Mouse (Mus musculus) liver, embryonic 16.5 days (tissue): ENCODE data around the gene Fgf4. TPM values are rescaled to one million over a fixed set of nuclear protein-coding genes. Genes with fewer than 3 reads are reported as not detected.

ENCODE experiments used
- ATAC-seq: fragments of 200-750 bp; cut with Nextera tagmentation; 2 replicates; pipeline ENCODE4 v1.8.0; 2017; ENCODE audit warnings: low read depth, mild to moderate bottlenecking, moderate number of reproducible peaks, moderate library complexity
- H3K27ac ChIP-seq: fragments of 300-500 bp; sonication (generic); 2 replicates; pipeline ENCODE4 v1.5.1; 2014; ENCODE audit warnings: mild to moderate bottlenecking, low read length
- H3K27me3 ChIP-seq: fragments of 300-500 bp; sonication (generic); 2 replicates; pipeline ENCODE4 v1.6.1; 2014; ENCODE audit warnings: low read depth, low read length, mixed read lengths; ENCODE audit not compliant: control insufficient read depth, insufficient read depth
- H3K36me3 ChIP-seq: fragments of 300-500 bp; sonication (generic); 2 replicates; pipeline ENCODE4 v1.6.1; 2014; ENCODE audit warnings: mild to moderate bottlenecking; ENCODE audit not compliant: control insufficient read depth, insufficient read depth
- H3K4me1 ChIP-seq: fragments of 300-500 bp; sonication (generic); 2 replicates; pipeline ENCODE4 v1.6.1; 2014; ENCODE audit warnings: low read depth, low read length, mixed read lengths; ENCODE audit not compliant: control insufficient read depth
- H3K4me2 ChIP-seq: fragments of 300-500 bp; sonication (generic); 2 replicates; pipeline ENCODE4 v1.6.1; 2014; ENCODE audit warnings: low read depth, low read length, mixed read lengths
- H3K4me3 ChIP-seq: fragments of 300-500 bp; sonication (generic); 2 replicates; pipeline ENCODE4 v1.5.1; 2014; ENCODE audit warnings: low read depth, mild to moderate bottlenecking, low read length
- H3K9ac ChIP-seq: fragments of 300-500 bp; sonication (generic); 2 replicates; pipeline ENCODE4 v1.6.1; 2014; ENCODE audit warnings: low read depth, low read length
- H3K9me3 ChIP-seq: fragments of 300-500 bp; sonication (generic); replicated peaks from 2 replicates; pipeline ENCODE4 v1.6.1; 2016; ENCODE audit warnings: low read length; ENCODE audit not compliant: control insufficient read depth
- WGBS: fragments of 180-500 bp; shearing (Covaris S2); extraction: QIAGEN DNeasy Blood & Tissue Kit; methylation state at CpG from one replicate; pipeline ENCODE4 v1.1.7; 2014; ENCODE audit not compliant: insufficient replicate concordance; 5-methylcytosine and 5-hydroxymethylcytosine counted together
- polyA plus RNA-seq: library from polyadenylated mRNA; unstranded; fragments of >200 nt; fragmentation: Nextera tagmentation; extraction: Ambion mirVana; gene quantifications from 2 replicates; pipeline ENCODE4 v1.2.1, GENCODE M21; 2015

Gene Fgf4
- polyA plus RNA-seq, 1 experiment from 2014 or later: not detected

DNA sequence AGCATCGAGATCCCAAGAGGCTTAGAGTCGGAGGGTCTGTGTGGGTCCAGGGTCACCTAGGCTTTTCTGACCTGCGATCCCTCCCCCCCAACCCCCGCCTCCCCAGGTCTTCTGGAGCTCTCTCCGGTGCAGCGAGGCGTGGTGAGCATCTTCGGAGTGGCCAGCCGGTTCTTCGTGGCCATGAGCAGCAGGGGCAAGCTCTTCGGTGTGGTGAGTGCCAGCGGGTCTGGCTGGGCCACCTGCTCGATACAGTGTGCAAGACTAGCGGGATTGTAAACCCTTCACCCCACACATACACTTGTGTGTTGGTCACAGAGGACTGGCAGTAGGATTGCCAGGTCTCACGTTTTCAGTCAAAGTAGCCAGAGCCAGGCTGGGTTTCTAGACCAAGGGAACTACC is 15.0 kb downstream of the Fgf4 start:
- H3K4me1 ChIP-seq: no peaks in the 10 kb centered on the region
- no peaks in the 10 kb centered on the region for H3K36me3 ChIP-seq
- no peak overlapping the region for H3K4me2 ChIP-seq
- no peak for ATAC-seq
- under 1% methylated on average over 15 of the region's 15 CpGs for WGBS
- H3K27ac ChIP-seq: no peak overlapping the region
- no peaks in the 10 kb centered on the region for H3K9me3 ChIP-seq
- no peak overlapping the region for H3K4me3 ChIP-seq
- H3K27me3 ChIP-seq: peaks cover 68% of the 10 kb centered on the region
- H3K9ac ChIP-seq: no peak overlapping the region

DNA sequence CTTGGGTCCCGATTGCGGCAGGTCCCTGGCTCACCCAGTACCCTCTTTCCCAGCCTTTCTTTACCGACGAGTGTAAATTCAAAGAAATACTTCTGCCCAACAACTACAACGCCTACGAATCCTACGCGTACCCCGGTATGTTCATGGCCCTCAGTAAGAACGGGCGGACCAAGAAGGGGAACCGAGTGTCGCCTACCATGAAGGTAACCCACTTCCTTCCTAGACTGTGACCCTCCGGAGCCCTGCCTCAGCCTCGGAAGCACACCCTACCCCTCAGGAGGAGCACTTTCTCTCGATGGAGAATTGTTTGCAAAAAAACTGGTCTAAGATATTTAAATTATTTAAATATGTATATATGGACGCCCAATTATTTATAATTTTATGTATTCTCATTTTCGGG is 15.5 kb downstream of the Fgf4 start:
- Histone ChIP-seq H3K9me3 (no peaks in the 10 kb centered on the region), H3K27ac (no peak overlapping the region), H3K4me2 (no peak overlapping the region), H3K36me3 (no peaks in the 10 kb centered on the region), H3K9ac (no peak overlapping the region), H3K4me3 (no peak overlapping the region), H3K27me3 (peaks cover 72% of the 10 kb centered on the region), H3K4me1 (no peaks in the 10 kb centered on the region)
- 2% methylated on average over 18 of the region's 18 CpGs for WGBS
- no peak for ATAC-seq

DNA sequence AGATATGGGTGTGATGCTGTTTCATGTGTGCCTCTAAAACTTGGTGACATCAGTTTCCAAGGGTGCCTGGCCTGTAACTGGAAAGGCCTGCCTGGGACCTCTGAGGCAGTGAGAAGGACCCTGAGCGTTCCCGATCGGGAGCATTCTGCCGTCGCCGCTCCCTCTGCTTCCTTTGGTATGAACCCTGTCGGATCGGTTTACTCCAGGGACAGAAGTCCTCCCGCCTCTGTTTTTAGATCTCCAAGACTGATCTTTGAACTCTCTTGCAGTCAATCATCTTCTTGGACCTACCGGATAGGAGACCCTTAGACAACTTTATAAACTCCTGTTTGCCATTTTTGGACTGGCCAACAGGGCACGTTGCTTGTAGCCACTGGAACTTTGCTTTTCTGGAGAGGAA is 16.0 kb downstream of the Fgf4 start:
- no peak overlapping the region for H3K9ac ChIP-seq
- 5% methylated on average over 11 of the region's 11 CpGs for WGBS
- H3K36me3 ChIP-seq: no peaks in the 10 kb centered on the region
- H3K4me3 ChIP-seq: no peak overlapping the region
- no peaks in the 10 kb centered on the region for H3K9me3 ChIP-seq
- no peak overlapping the region for H3K4me2 ChIP-seq
- H3K27ac ChIP-seq: no peak overlapping the region
- ATAC-seq: no peak
- peaks cover 72% of the 10 kb centered on the region for H3K27me3 ChIP-seq
- no peaks in the 10 kb centered on the region for H3K4me1 ChIP-seq

DNA sequence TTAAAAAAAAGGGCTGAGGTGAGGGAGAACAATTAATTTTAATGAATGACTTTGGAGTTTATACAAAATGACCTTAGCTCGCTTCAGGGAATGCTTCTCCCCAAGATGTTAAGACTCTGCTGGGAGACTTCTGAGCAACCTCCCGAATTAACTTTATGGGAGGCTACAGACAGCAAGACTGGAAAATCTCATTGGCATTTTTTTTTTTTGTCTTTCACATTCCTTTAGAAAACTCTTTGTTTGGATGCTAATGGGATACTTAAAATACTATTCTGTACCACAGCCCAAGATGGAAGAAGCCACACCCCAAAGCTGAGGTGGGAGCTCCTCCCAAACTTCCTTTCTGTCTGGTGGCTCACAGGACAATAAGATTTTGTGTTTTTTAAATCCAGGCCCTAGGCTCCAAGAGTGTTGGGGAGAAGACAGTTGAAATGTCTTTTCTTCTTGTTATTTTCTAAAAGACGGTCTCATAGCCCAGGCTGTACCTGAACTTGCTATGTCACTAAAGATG is 17.0 kb downstream of the Fgf4 start:
- H3K4me3 ChIP-seq: no peak overlapping the region
- no peaks in the 10 kb centered on the region for H3K9me3 ChIP-seq
- 46% methylated on average over 3 of the region's 3 CpGs for WGBS
- no peak for ATAC-seq
- H3K4me2 ChIP-seq: no peak overlapping the region
- H3K9ac ChIP-seq: no peak overlapping the region
- no peak overlapping the region for H3K27ac ChIP-seq
- peaks cover 72% of the 10 kb centered on the region for H3K27me3 ChIP-seq
- no peaks in the 10 kb centered on the region for H3K4me1 ChIP-seq
- no peaks in the 10 kb centered on the region for H3K36me3 ChIP-seq

DNA sequence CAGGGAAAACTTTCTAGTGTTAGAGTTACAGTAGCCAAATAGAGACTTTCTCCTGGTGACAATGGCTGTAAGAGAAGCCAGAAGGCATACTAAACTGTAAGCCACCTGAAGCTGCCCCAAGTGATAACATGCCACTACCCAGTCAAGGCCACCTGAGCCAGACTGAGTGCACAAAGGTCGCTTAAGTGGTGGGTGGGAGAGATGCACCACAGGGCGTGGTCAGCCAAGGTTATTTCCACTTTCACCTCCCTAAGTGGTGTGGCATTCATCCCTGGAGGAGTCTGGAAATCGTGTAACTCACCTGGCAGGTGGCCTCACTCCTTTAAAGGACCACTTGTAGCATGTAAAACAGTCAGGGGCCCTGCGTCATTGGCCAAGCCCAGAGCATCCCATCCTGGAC is 20.0 kb downstream of the Fgf4 start:
- no peak for ATAC-seq
- Histone ChIP-seq H3K27me3 (peaks cover 43% of the 10 kb centered on the region), H3K27ac (no peak overlapping the region), H3K4me3 (no peak overlapping the region), H3K9ac (no peak overlapping the region), H3K4me2 (no peak overlapping the region), H3K9me3 (no peaks in the 10 kb centered on the region), H3K4me1 (no peaks in the 10 kb centered on the region), H3K36me3 (no peaks in the 10 kb centered on the region)
- 36% methylated on average over 4 of the region's 4 CpGs for WGBS

DNA sequence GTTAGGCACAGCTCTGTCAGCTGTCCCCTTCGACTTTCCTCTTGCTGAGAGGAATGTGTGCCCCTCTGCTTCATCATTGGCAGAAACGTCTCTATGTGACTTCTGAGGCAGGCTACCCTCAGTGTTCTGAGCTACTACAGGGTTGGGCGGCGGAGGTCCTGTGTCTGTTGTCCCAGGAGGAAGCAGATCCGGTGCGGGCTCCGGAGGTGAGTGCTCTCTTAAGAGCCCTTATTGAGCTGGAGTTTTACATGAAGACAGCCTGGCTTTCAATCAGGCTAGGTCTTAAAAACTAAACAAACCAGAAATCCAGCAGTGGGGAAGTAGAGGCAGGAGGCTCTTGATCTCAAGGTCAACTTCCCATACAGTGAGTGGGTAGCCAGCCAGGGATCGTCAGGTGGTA is 20.4 kb downstream of the Fgf4 start:
- Histone ChIP-seq H3K36me3 (no peaks in the 10 kb centered on the region), H3K9me3 (no peaks in the 10 kb centered on the region), H3K4me1 (no peaks in the 10 kb centered on the region), H3K9ac (no peak overlapping the region), H3K27ac (no peak overlapping the region), H3K27me3 (peaks cover 38% of the 10 kb centered on the region), H3K4me2 (no peak overlapping the region), H3K4me3 (no peak overlapping the region)
- WGBS: 59% methylated on average over 8 of the region's 8 CpGs
- no peak for ATAC-seq

DNA sequence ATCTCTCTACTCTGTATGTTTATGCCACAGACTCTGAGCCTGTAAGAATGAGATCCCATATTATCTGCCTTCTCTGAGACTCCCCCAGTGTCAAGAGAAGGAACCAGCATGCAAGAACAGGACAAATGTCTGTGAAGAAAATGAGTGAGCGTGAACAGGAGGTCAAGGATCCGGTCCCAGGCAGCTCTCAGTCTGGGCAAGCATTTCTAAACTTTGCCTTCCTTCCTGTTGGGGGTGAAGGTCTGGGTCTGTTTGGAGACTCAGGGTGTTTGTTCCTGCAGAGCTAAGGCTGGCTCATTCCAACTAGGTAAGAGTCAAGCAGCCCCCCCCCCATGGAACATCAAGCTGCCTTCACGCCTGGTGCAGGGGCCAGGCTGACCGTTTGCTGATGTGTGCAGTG is 25.3 kb downstream of the Fgf4 start:
- H3K4me2 ChIP-seq: no peak overlapping the region
- no peaks in the 10 kb centered on the region for H3K4me1 ChIP-seq
- H3K27ac ChIP-seq: no peak overlapping the region
- H3K9me3 ChIP-seq: no peaks in the 10 kb centered on the region
- no peak overlapping the region for H3K9ac ChIP-seq
- no peak overlapping the region for H3K4me3 ChIP-seq
- 0 out of 2 replicates have a peak, but pooled peaks cover 4% of the 10 kb centered on the region for H3K27me3 ChIP-seq
- ATAC-seq: no peak
- 33% methylated on average over 4 of the region's 4 CpGs for WGBS
- H3K36me3 ChIP-seq: no peaks in the 10 kb centered on the region

DNA sequence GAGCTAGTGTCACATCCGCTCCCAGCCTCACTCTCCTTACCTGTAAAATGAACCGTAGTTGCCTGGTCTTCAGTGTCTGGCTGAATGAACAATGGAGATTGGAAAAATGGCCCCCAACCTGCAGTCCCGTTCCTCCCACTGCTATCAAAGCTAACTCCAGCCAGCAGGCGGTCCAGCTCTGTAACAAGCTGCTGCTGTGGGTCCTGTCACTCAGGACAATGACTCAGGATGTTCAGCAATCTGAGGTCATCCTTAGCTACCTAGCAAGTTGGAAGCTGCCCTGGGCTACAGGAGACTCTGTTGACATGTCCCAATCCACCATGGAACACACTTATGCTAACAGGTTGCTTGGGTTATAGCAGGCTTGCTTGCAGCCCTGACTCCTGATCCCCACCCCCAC is 26.0 kb downstream of the Fgf4 start:
- ATAC-seq: no peak
- no peak overlapping the region for H3K27ac ChIP-seq
- no peak overlapping the region for H3K9ac ChIP-seq
- no peaks in the 10 kb centered on the region for H3K27me3 ChIP-seq
- H3K4me3 ChIP-seq: no peak overlapping the region
- no peaks in the 10 kb centered on the region for H3K4me1 ChIP-seq
- H3K9me3 ChIP-seq: no peaks in the 10 kb centered on the region
- WGBS: 65% methylated on average over 4 of the region's 4 CpGs
- H3K4me2 ChIP-seq: no peak overlapping the region
- H3K36me3 ChIP-seq: no peaks in the 10 kb centered on the region

DNA sequence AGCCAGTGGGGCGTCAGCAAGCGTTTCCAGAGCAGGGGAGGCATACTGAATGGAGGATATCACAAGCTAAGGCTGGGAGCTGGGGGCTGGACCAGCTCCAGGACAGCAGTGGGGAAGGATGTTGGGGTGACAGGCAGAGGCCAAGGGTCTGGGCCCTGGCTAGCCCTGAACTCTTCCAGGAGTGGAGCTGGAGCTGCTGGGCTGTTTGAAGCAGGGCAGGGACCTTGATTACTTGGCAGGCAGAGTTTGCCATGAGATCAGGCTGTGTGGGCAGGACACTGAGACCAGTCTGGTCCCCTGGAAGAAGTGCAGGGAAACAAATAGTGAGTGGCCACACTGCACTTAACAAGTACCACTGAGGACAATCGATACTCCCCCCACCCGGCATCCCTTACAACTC is 27.1 kb downstream of the Fgf4 start:
- no peak overlapping the region for H3K27ac ChIP-seq
- no peaks in the 10 kb centered on the region for H3K4me1 ChIP-seq
- H3K4me2 ChIP-seq: no peak overlapping the region
- WGBS: 69% methylated on average over 4 of the region's 4 CpGs
- H3K9ac ChIP-seq: no peak overlapping the region
- no peak for ATAC-seq
- no peaks in the 10 kb centered on the region for H3K9me3 ChIP-seq
- H3K4me3 ChIP-seq: no peak overlapping the region
- H3K27me3 ChIP-seq: no peaks in the 10 kb centered on the region
- H3K36me3 ChIP-seq: no peaks in the 10 kb centered on the region
